Mouse (Mus musculus) adrenal gland, postnatal 10 days (tissue): ENCODE data around the gene Gm27029. TPM values are rescaled to one million over a fixed set of nuclear protein-coding genes. Genes with fewer than 3 reads are reported as not detected.
A peak's percentile ranks its signal among the peaks of the same experiment; 100 is the strongest.
"Not testable (repeated sequence)": the region's sequence is repeated elsewhere in the genome, so short reads cannot be mapped to it uniquely, and the experiment has no call there.

Source experiments
- DNase-seq: peaks from one replicate; pipeline ENCODE4 v3.0.0; 2021; ENCODE audit warnings: mixed read lengths
- long read RNA-seq, 2 experiments: library from polyadenylated mRNA; stranded (forward); transcript quantifications; one replicate each; pipeline ENCODE4 v2.0.0; 2021
- total RNA-seq, 2 experiments: library from RNA; stranded (reverse); gene quantifications; 2 replicates each; pipeline ENCODE4 v1.2.3; 2021

The Gm27029 gene
- total RNA-seq, result 1 to 10 TPM; 1.9 to 5.0 TPM
- long read RNA-seq, experiment 1, result 0 reads
- long read RNA-seq, experiment 2, result 0 reads

DNA sequence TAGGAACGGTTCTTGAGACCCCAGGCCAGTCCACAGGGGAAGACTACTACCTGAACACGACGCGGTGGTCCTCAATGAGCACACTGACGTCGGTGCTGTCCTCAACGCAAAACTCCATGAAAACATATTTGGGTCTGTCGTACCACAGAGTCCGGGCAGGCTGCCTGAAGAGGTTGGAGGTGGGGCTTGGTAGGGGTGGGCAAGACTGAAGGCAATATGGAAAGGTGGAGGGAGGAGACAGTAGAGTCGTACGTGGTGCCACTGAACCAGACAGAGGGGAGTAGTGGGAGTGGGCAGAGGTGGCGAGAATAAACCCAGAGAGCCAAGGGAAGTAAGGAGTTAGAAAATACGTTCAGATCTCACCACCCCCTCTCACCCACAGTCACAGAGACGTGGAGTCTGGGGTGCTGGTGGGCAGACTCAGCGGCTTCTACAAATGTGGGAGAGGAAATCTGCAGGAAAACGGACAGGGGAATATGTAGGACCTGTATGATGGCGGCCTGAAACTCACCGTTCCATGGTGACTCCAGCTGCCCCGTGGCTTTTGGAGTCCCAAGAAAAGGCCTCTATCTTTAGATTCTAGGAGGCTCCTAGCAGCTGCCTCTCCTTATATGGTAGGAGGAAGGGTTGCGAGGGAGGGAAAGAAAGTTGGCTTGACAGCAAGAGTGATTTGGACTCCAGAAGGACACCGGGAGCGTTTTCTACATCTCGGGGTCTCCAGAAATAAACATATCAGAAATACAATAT, at the start of gene Gm27029:
Gene Gm27029, minus strand, starts transcription at position 692 of the 747 bp plus-strand sequence.
- peak; percentile 33 for DNase-seq

DNA sequence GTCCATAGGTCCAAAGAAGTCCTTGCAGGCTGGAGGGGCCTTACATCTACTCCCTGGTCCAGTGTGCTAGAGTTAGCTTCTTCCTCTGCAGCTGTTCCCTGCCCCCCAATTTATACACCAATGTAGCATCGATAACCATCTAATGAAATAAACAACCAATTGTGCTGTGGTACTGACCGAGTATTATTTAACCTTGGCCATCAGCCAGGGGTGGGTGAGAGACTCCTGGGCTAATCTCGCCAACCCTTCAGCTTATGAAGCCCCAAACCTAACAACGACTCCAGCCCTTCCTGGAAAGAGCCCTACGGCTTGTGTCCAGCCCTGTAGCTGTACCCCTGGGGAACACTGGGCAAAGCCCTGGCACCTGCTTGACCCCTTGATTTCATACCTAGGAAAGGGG, 49.7 kb upstream of the Gm27029 start:
- DNase-seq, result no peak

DNA sequence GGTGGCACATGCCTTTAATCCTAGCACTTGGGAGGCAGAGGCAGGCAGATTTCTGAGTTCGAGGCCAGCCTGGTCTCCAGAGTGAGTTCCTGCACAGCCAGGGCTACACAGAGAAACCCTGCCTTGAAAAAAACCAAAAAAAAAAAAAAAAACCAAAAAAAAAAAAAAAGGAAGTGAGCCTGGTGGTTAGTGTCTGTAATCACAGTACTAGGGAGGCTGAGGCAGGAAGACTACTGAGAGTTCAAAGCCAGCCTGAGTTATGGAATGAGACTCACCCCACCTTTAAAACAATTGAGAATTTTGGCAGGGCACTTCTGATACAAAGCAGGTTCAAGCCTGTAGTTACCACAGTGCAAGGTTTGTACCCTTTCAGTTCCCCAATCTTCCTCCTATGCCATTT, 49.1 kb upstream of the Gm27029 start:
- DNase-seq, result not testable (repeated sequence)

DNA sequence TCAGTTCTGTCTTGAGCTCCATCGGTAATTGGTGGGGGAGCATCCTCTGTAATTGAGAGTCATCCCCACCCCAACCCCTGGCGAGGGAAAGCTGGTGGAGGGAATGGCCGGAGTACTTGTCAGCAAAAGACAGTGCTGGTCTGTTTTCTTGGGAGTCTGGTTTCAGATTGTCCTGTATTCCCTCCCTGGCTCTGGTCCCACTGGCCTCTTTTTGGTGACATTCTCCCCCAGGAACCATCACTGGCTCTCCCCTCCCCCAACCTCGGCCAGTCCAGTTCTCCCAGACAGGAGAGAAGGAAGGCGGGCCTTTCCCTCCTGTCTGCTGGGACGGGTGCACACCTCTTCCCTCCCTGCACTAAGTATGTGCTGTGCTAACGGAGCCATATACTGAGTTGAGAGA, 47.7 kb upstream of the Gm27029 start:
- DNase-seq, result no peak

DNA sequence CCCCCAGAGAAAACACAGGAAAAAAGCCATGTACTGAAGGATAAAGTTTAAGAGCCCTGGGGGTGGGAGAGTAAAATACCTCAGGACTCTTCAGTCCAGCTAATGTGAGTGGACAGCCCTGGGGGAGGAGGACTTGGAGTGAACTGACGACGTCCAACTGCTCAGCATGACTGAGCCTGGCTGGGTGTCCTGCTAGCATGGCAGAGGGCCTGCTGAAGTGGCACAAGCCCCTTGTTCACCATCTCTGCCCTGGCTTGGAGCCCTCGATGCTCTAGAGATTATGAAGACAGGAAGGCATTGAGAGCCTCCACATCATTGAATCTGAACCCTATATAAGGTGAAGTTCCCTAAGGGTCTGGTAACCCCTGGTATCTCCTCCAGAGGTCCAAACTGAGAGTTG, 47.3 kb upstream of the Gm27029 start:
- no peak for DNase-seq

DNA sequence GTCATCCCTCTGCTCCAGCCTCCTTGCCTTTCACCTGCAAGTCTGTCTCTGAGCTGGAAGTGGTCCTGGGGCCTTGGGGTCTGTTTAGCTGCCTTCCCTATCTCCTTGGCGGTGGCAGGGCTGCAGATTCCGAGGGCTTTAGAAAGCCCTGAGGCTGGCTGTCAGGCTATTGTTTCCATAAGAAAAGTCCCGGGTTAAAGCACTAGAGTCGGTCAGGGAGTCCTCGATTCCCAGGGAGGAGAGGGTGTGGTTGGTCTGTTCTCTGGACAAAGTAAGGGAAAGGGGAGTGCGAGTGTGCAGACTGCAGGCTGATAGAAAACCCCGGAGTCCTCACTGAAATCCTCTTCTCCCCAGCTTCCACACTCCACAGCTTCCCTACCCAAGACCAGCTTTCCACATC, 45.6 kb upstream of the Gm27029 start:
- no peak for DNase-seq

DNA sequence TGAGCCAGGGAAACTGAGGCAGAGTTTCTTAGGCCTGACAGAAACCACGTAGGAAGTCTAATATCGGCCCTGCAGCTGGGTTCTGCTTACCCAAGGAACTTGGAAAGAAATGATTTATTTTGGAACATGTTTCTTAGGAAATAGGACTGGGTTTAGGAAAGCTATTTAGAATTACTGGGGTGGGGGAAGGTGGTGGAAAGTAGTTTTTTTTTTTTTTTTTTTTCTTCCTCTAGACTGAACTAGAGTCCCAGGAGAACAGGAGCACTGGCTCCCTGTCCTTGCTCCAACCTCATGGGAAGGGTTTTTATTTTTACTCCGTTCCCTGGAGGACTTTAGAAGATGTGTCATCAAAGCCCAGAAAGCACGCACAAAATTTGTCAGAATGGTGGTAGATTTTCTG, 44.6 kb upstream of the Gm27029 start:
- no peak for DNase-seq

DNA sequence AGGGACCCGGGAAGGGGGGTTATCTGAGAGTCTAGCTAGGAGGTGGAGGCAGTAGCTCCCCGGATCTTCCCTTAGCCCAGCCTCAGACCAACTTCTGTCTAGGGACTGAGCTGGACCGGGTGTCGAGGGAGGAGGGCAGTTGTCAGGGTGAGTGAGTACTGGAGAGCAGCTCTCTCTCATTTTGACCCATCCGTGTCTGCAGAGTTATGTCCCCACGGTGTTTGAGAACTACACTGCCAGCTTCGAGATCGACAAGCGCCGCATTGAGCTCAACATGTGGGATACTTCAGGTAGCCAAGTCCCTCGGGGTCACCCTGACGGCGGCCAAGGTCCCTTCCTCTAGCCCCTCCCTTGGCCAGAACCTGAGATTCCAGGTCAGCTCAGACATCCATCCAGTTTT, 44.1 kb upstream of the Gm27029 start:
- DNase-seq, result no peak

DNA sequence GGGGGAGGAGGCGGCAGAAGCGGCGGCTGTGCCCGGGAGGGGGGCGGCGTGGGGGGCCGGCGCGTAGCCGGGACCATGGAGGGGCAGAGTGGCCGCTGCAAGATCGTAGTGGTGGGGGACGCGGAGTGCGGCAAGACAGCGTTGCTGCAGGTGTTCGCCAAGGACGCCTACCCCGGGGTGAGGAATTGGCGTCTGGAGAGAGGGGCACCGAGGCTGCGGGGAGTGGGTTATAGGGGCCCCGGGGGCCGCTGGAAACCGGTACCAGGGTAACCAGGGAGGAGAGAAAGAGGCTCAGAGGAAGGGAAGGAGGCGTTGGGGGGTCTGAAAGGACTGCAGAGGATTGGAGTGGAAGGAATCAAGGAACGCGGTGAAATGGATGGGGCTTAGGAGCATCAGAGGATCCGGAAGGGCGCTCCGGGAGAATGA, 43.7 kb upstream of the Gm27029 start:
- DNase-seq, result no peak

DNA sequence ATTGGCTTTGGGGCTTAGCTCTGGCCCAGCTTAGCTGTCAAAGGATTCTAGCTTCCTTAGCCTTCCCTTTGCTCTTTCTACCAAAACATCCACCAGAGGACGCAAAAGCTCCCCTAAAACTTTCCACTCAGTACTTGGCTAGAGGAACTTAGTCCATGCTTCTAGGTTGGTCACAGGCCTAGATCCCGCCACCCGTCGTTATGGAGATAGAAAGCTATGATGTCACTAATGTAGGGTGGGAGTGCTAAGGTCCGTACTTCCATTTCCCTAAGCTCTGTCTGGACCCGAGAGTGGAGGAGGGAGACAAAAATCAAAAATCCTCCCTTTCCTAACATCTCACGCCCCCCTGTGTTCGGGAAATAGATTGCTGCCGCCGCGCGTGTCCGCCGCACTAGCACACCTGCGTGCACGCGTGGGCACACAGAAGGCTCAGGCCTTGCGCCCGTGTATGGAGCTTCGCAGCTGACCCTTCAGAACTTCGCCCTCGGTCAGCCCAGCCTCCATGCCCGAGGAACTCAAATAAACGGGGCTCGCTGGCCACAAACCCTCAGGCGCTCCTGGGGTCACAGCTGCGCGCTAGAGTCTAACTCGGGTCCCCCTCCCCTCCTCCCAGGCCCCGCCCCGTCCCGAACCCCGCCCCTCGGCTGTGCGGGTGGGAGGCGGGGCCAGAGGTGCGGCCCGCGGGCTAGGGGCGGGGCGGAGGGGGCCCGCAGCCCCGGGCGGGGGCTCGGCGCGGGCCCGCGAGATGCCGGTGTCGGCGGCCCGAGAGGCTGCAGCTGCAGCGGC, 43.1 kb upstream of the Gm27029 start:
- DNase-seq, result peak; percentile 83

DNA sequence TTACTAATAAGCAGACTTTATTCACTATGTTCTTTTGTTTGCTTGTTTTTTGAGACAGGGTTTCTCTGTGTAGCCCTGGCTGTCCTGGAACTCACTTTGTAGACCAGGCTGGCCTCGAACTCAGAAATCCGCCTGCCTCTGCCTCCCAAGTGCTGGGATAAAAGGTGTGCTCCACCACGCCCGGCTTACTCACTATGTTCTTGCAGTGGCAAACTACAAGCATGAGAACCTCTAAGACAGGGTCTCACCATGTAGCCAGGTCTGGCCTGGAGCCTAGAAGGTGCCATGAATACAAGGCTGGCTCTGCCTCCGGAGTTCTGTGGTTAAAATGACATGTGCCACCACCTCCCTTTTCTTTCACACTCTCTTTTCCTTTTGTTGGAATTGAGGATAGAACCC, 42.0 kb upstream of the Gm27029 start:
- not testable (repeated sequence) for DNase-seq

DNA sequence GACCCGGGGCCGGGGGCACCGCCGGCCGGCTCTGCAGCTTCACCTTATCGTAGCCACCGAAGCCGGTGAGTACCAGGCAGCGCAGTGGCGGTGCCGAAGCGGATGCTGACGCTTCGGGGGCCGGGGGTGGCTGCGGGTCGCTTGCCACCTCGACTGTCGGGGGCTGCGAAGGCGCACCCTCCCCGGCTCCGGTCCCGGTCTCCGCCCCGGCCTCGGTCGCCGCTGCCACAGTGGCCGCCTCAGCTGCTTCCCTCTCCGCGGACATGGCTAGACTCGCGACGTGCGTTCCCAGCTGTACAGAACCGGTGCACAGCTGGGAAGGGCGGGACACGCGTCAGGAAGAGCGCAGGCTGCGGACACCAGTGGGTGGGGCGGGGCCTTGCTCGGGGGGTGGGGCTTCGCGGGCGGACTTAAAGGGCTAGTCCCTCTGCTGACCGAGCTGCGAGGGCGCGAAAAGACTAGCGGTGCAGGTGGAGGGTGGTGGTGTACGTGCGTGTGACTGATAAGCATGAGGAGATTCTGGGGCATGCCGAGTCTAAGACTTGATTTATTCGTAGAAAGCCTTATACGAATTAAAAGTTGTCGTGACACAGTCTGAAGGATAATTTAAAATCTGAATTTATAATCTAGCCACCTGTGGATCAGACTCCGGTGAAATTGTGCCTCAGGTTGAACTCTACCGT, 41.4 kb upstream of the Gm27029 start, which contains the start of gene Vat1:
Gene Vat1, minus strand, starts transcription at position 362 of the 683 bp plus-strand sequence.
- peak; percentile 84 for DNase-seq

DNA sequence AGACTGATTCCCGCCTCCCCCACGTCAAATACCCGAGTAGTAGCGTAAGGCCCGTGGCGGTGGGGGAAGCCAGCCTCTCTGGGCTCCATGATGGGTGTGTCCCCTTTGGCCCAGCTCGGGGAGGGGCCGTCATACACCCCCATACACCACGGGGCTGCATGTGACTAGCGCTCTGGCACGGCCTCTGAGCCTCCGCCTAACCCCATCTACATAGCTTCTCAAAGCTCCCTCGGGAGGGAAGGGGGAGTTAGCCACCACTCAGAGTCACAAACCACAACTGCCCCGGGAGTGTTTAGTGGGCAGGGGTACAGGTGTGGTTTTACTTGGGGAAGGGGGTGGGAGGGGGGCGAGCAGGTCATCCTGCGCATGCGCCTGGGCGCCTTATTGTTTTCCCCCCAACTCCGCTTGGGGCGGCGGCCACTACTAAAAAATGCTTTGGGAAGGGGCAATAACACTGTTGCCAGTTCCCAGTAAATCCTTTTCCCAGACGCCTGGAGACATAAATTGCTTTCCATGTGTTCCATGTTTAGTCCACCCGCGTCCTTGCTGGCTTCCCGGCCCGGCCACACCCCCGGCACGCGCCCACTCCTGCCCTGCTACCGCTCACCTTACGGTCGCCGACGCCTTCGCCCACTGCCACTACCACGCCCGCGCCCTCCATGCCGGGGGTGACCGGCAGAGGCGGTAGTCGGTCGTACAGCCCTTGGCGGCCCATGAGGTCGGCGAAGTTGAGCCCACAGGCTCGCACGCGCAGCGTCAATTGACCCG, 40.7 kb upstream of the Gm27029 start:
- DNase-seq, result peak; percentile 72

DNA sequence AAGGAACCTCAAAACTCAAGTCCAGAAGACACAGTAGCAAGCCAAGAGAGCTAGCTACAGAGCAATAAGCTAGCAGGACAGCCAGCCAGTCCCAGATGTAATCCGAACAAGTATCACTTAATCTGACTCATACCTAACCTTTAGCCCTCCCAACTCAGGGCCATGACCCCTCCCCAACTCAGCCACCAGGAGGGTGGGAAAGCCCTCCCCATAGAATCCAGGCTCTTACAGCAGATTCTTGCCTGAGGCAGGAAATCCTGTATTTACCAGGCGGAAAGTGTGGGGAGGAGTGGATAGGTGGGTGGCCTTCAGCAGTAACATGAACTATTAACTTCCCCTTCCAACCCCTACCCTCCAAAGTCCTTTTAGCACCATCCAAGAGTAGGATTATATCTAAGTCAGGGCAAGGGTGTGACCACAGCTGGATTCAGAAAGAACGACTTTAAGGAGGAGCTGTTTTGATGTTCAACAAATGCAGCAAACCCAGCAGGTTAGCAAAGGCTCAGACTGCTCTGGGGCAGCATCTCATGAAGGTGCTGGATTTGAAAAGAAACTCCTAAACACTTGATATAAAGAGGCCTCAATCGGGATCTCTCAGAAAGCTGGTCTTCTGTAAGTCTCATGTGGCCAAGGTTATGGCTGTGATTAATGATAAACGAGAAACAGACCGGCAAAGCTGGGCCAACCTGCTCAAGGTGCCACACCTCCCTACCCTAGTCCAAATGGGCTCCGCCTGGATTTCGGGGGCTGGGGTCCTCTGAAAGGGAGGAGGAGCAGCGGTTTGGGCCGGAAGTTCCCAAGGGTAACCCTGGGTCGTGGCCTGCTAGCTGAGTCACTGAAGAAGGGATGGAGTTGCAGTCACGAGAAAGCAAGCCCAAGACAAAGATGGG, 39.9 kb upstream of the Gm27029 start, which contains the start of gene Rnd2:
Gene Rnd2, plus strand, starts transcription at position 789 of the 890 bp plus-strand sequence.
- peak; percentile 44 for DNase-seq

DNA sequence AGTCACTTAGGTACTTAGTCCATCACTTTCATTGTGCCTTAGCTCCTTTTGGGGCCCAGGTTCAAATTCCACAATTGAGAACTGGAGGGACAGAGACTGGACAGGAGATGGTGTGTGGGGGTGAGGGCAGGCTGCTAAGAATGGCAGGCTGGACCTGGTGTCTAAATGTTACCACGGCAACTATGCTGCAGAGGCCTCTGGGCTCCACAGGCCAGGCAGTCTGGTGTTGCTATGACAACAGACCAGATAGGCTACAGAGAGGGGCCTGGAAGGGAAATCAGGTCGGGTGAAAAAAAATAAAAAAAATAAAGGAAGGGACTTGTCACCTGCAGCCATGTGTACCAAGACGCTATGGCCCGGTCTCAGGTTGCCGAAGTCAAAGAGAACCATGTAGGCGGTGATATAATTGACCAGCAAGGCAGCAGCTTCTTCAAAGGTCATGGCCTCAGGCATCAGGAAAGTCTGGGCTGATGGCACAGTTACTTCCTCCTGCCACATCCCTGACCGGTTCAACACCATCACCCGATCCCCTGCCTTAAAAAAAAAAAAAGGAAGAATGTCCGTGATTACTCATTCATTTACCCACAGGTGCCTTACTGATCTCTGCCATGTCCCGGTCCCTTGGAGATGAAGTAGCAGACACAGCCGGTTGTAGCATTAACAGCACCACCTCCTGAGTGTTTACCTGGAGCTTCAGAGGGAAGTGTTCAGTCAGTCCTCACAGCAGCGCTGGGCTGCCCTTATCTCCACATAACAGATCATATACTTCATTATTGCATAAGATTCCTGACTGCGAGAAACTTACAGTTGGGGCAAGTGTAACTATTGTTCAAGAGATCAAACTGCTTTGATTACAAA, 38.2 kb upstream of the Gm27029 start:
- DNase-seq, result no peak

DNA sequence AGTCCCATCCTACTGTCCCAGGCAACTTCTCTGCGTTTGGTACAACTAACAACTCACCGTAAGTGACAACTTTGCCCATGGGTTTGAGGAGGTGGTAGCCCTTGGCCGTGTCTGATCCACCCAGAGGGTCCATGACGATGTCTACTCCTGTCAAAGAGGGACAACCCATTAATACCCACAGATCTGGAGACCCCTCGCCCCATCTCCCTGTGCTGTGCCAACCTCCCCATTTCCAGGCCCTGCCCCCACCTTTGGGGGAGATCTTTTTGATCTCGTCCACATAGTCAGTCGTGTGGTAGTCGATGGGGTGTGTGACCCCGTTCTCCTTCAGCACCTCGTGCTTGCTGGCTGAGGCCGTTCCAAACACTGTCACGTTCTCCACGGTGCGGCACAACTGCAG, 37.5 kb upstream of the Gm27029 start:
- no peak for DNase-seq

DNA sequence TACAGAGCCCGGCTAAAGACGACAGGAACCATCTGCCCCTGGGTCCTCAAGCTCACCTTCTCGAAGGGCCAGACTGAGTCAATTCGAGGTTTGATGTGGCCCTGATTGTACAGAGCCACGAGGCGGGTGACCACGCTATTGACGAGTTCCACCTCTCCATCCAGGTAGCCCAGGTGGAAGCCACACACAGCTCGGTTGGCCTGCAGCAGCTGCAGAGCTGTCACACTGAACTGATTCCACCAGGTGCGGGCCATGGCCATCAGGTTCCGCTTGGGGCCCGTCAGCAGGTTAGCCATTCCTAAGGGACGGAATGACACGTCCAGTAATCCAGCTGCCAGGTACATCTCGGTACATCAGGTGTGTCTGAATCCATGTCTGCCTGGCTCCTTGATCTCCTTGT, 35.7 kb upstream of the Gm27029 start:
- DNase-seq, result no peak

DNA sequence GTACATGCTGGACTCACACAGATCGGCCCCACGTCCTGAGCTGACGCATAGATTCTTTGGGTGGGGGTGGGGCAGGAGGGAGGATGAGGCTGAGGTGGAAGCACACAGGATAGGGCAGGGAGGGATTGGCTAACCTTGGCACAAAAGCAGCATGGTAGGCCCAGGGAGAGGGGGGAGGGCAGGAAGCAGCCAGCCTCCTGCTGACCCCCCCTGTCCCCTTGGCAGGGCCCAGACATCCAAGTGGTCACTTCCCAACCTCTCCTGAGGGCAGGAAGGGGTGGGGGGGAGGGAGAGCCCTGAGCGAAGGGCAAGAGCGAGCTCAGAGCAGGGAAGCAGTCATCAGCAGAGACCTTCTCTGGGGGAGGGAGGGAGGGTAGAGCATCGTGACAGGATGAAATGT, 35.1 kb upstream of the Gm27029 start:
- peak; percentile 40 for DNase-seq

DNA sequence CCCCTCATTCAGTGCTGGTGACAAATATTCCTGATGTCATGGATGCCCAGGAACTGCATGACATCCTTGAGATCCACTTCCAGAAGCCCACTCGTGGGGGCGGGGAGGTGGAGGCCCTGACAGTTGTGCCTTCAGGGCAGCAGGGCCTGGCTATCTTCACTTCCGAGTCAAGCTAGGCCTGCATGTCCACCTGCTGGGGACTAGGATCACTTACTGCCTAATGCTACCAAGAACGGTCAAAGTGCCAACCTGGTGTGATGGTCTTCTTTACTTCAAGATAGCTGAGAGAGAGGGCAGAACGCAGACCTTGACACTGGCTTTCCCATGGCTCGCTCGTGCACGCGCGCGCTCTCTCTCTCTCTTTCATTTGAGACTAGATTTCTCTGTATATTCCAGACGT, 33.6 kb upstream of the Gm27029 start:
- DNase-seq, result no peak

DNA sequence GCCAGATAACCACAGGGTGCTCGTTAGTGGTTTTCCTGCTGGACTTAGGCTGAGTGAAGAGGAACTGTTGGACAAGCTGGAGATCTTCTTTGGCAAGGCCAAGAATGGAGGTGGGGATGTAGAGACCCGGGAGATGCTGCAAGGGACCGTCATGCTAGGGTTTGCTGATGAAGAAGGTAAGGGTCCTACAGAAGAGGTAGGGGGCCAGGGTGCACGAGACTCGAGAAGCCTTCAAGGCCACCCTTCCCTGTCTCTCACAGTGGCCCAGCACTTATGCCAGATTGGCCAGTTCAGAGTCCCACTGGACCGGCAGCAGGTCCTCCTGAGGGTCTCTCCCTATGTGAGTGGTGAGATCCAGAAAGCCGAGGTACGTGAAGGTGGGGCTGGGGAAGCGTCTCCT, 33.0 kb upstream of the Gm27029 start:
- no peak for DNase-seq
